Mouse (Mus musculus) CH12.LX (cell line): ENCODE results near the gene Psma5.

ENCODE experiments used
- CTCF ChIP-seq, 2 experiments: IDR thresholded peaks in 1 of 2; conservative IDR thresholded peaks in 1 of 2; 2 replicates each; pipeline ENCODE4 v1.5.1; 2011 to 2012; ENCODE audit warnings: low read depth in 2 of 2, low read length in 2 of 2, improper control_type of control experiment in 1 of 2, inconsistent platforms in 1 of 2, mild to moderate bottlenecking in 1 of 2, moderate library complexity in 1 of 2
- E2F4 ChIP-seq: IDR thresholded peaks from 2 replicates; pipeline ENCODE4 v1.6.1; 2011; ENCODE audit warnings: low read depth, low read length, improper control_type of control experiment; ENCODE audit not compliant: insufficient replicate concordance
- EP300 ChIP-seq: IDR thresholded peaks from 2 replicates; pipeline ENCODE4 v1.6.1; 2011; ENCODE audit warnings: low read length, improper control_type of control experiment
- HCFC1 ChIP-seq: IDR thresholded peaks from 2 replicates; pipeline ENCODE4 v1.6.1; 2012; ENCODE audit warnings: low read depth, mild to moderate bottlenecking, inconsistent platforms, low read length, improper control_type of control experiment
- JUND ChIP-seq: conservative IDR thresholded peaks from 2 replicates; pipeline ENCODE4 v1.6.1; 2011; ENCODE audit warnings: low read depth, low read length, improper control_type of control experiment
- MAFK ChIP-seq: IDR thresholded peaks from 2 replicates; pipeline ENCODE4 v1.6.1; 2011; ENCODE audit warnings: low read length, improper control_type of control experiment; ENCODE audit not compliant: insufficient replicate concordance
- MAZ ChIP-seq: IDR thresholded peaks from 2 replicates; pipeline ENCODE4 v1.6.1; 2012; ENCODE audit warnings: low read depth, mild to moderate bottlenecking, inconsistent platforms, low read length, improper control_type of control experiment, moderate library complexity
- PAX5 ChIP-seq: IDR thresholded peaks from 2 replicates; pipeline ENCODE4 v1.6.1; 2012; ENCODE audit warnings: low read length, inconsistent platforms, mixed read lengths
- POLR2A ChIP-seq: IDR thresholded peaks from 2 replicates; pipeline ENCODE4 v1.6.1; 2011; ENCODE audit warnings: low read depth, mild to moderate bottlenecking, improper control_type of control experiment, low read length
- SIN3A ChIP-seq: IDR thresholded peaks from 2 replicates; pipeline ENCODE4 v1.6.1; 2012; ENCODE audit warnings: low read length, improper control_type of control experiment, inconsistent platforms
- ZC3H11A ChIP-seq: IDR thresholded peaks from 2 replicates; pipeline ENCODE4 v1.6.1; 2012; ENCODE audit warnings: low read depth, mild to moderate bottlenecking, inconsistent platforms, low read length, improper control_type of control experiment
- ZMIZ1 ChIP-seq: IDR thresholded peaks from 2 replicates; pipeline ENCODE4 v1.6.1; 2012; ENCODE audit warnings: low read depth, mild to moderate bottlenecking, inconsistent platforms, low read length, improper control_type of control experiment

DNA sequence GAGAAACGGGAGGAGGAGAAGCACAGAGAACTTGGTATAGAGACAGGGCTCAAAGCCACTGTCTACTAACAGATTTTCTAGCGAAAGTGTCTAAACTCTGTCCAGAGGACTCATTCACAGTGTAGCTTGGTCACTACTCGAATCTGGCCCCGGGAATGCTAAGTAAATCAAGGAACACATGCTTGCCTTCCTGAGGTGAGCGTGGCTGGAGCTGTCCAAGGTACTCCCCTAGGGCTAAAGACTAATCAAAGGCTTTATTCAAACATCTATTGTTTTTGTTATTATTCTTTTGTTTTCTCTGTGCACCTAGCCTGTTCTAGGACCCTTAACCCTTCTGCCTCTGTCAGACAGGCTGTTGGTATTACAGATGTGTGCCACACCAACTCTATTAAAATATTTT, 42.0 kb upstream of the Psma5 start:
- no peak for TF ChIP-seq EP300
- no peak for TF ChIP-seq JUND
- TF ChIP-seq MAFK, result no peak
- no peak for TF ChIP-seq CTCF (conservative IDR thresholded peaks at IDR 0.05 in 1 of 2, IDR thresholded peaks at IDR 0.05 in 1 of 2; ENCODE audit: low read depth in 2 of 2, low read length in 2 of 2)
- TF ChIP-seq POLR2A, result no peak
- no peak for TF ChIP-seq E2F4
- no peak for TF ChIP-seq ZC3H11A
- no peak for TF ChIP-seq ZMIZ1
- no peak for TF ChIP-seq PAX5
- 0 out of 2 replicates have a peak, but pooled peaks have one; percentile 46 for TF ChIP-seq SIN3A
- no peak for TF ChIP-seq HCFC1
- TF ChIP-seq MAZ, result no peak
